Mouse (Mus musculus) CH12.LX (cell line): ENCODE measurements around the gene Nab1. TPM values are rescaled to one million over a fixed set of nuclear protein-coding genes. Genes with fewer than 3 reads are reported as not detected.

Source experiments
- DNase-seq: peaks from one replicate; pipeline ENCODE4 v3.0.0-alpha.2; 2013; ENCODE audit errors: extremely low read depth
- H3K27ac ChIP-seq: 2 replicates; pipeline ENCODE4 v1.5.1; 2012; ENCODE audit warnings: low read depth, mild to moderate bottlenecking, control low read depth, moderate library complexity; ENCODE audit not compliant: insufficient read depth
- H3K27me3 ChIP-seq: replicated peaks from 2 replicates; pipeline ENCODE3; 2012; ENCODE audit warnings: inconsistent platforms
- H3K36me3 ChIP-seq, 2 experiments: replicated peaks in 1 of 2; 2 replicates each; pipeline versions ENCODE3 to v1.6.1; 2012; ENCODE audit warnings: inconsistent platforms in 1 of 2, low read length in 1 of 2, mild to moderate bottlenecking in 1 of 2, mixed read lengths in 1 of 2, moderate library complexity in 1 of 2; ENCODE audit not compliant: control insufficient read depth in 1 of 2, insufficient read depth in 1 of 2
- H3K4me1 ChIP-seq, 2 experiments: 2 replicates each; pipeline ENCODE4 v1.6.1; 2012; ENCODE audit warnings: inconsistent platforms in 1 of 2, moderate library complexity in 1 of 2; ENCODE audit not compliant: insufficient read depth in 2 of 2, control insufficient read depth in 1 of 2
- H3K4me2 ChIP-seq: 2 replicates; pipeline ENCODE4 v1.6.1; 2012; ENCODE audit warnings: low read depth, mild to moderate bottlenecking, control low read depth; ENCODE audit not compliant: poor library complexity, insufficient read depth, severe bottlenecking
- H3K4me3 ChIP-seq, 3 experiments: fragments of 150-350 bp in 1 of 3; sonication (generic) in 1 of 3; replicated peaks in 1 of 3; 2 replicates each; pipeline versions ENCODE3 to v1.5.1; 2011 to 2012; ENCODE audit warnings: low read depth in 2 of 3, low read length in 2 of 3, mild to moderate bottlenecking in 2 of 3, moderate library complexity in 2 of 3, control low read depth in 1 of 3, improper control_type of control experiment in 1 of 3, inconsistent platforms in 1 of 3, mixed read lengths in 1 of 3; ENCODE audit not compliant: poor library complexity in 1 of 3
- H3K79me2 ChIP-seq: replicated peaks from 2 replicates; pipeline ENCODE4 v1.6.1; 2012; ENCODE audit warnings: mild to moderate bottlenecking, moderate library complexity; ENCODE audit not compliant: control insufficient read depth, poor library complexity, insufficient read depth, severe bottlenecking; ENCODE audit errors: extremely low read depth
- H3K9ac ChIP-seq: 2 replicates; pipeline ENCODE4 v1.6.1; 2012; ENCODE audit warnings: low read depth, mild to moderate bottlenecking, control low read depth, moderate library complexity; ENCODE audit not compliant: insufficient read depth
- H3K9me3 ChIP-seq: replicated peaks from 2 replicates; pipeline ENCODE3; 2012; ENCODE audit warnings: low read length, inconsistent platforms, mixed read lengths
- BHLHE40 ChIP-seq: IDR thresholded peaks from 2 replicates; pipeline ENCODE4 v1.6.1; 2011; ENCODE audit warnings: mild to moderate bottlenecking, low read depth, low read length, improper control_type of control experiment
- CHD1 ChIP-seq: IDR thresholded peaks from 2 replicates; pipeline ENCODE4 v1.6.1; 2012; ENCODE audit warnings: low read depth, low read length, improper control_type of control experiment, inconsistent platforms
- CHD2 ChIP-seq: IDR thresholded peaks from 2 replicates; pipeline ENCODE4 v1.6.1; 2011; ENCODE audit warnings: low read length, improper control_type of control experiment
- CTCF ChIP-seq, 2 experiments: IDR thresholded peaks in 1 of 2; conservative IDR thresholded peaks in 1 of 2; 2 replicates each; pipeline ENCODE4 v1.5.1; 2011 to 2012; ENCODE audit warnings: low read depth in 2 of 2, low read length in 2 of 2, improper control_type of control experiment in 1 of 2, inconsistent platforms in 1 of 2, mild to moderate bottlenecking in 1 of 2, moderate library complexity in 1 of 2
- E2F4 ChIP-seq: IDR thresholded peaks from 2 replicates; pipeline ENCODE4 v1.6.1; 2011; ENCODE audit warnings: low read depth, low read length, improper control_type of control experiment; ENCODE audit not compliant: insufficient replicate concordance
- ELF1 ChIP-seq: IDR thresholded peaks from 2 replicates; pipeline ENCODE4 v1.6.1; 2014; ENCODE audit warnings: low read depth, mild to moderate bottlenecking, inconsistent platforms, low read length, improper control_type of control experiment
- EP300 ChIP-seq: IDR thresholded peaks from 2 replicates; pipeline ENCODE4 v1.6.1; 2011; ENCODE audit warnings: low read length, improper control_type of control experiment
- ETS1 ChIP-seq: conservative IDR thresholded peaks from 2 replicates; pipeline ENCODE4 v1.6.1; 2012; ENCODE audit warnings: low read depth, mild to moderate bottlenecking, inconsistent platforms, low read length, improper control_type of control experiment, moderate library complexity
- GABPA ChIP-seq: IDR thresholded peaks from 2 replicates; pipeline ENCODE4 v1.6.1; 2012; ENCODE audit warnings: low read depth, low read length, improper control_type of control experiment, inconsistent platforms; ENCODE audit not compliant: insufficient replicate concordance
- HCFC1 ChIP-seq: IDR thresholded peaks from 2 replicates; pipeline ENCODE4 v1.6.1; 2012; ENCODE audit warnings: low read depth, mild to moderate bottlenecking, inconsistent platforms, low read length, improper control_type of control experiment
- IRF4 ChIP-seq: IDR thresholded peaks from 2 replicates; pipeline ENCODE4 v1.6.1; 2014; ENCODE audit warnings: low read depth, mild to moderate bottlenecking, inconsistent platforms, low read length, improper control_type of control experiment
- JUN ChIP-seq: IDR thresholded peaks from 2 replicates; pipeline ENCODE4 v1.6.1; 2011; ENCODE audit warnings: low read depth, mild to moderate bottlenecking, low read length, improper control_type of control experiment, moderate library complexity; ENCODE audit not compliant: insufficient read depth
- JUND ChIP-seq: conservative IDR thresholded peaks from 2 replicates; pipeline ENCODE4 v1.6.1; 2011; ENCODE audit warnings: low read depth, low read length, improper control_type of control experiment
- KAT2A ChIP-seq: IDR thresholded peaks from 2 replicates; pipeline ENCODE4 v1.6.1; 2012; ENCODE audit warnings: low read length, improper control_type of control experiment, inconsistent platforms; ENCODE audit not compliant: insufficient replicate concordance
- MAFK ChIP-seq: IDR thresholded peaks from 2 replicates; pipeline ENCODE4 v1.6.1; 2011; ENCODE audit warnings: low read length, improper control_type of control experiment; ENCODE audit not compliant: insufficient replicate concordance
- MAX ChIP-seq: IDR thresholded peaks from 2 replicates; pipeline ENCODE4 v1.6.1; 2011; ENCODE audit warnings: low read length, improper control_type of control experiment
- MAZ ChIP-seq: IDR thresholded peaks from 2 replicates; pipeline ENCODE4 v1.6.1; 2012; ENCODE audit warnings: low read depth, mild to moderate bottlenecking, inconsistent platforms, low read length, improper control_type of control experiment, moderate library complexity
- MEF2A ChIP-seq: IDR thresholded peaks from 2 replicates; pipeline ENCODE4 v1.6.1; 2014; ENCODE audit warnings: low read depth, mild to moderate bottlenecking, inconsistent platforms, low read length, improper control_type of control experiment, borderline replicate concordance
- MXI1 ChIP-seq: IDR thresholded peaks from 2 replicates; pipeline ENCODE4 v1.6.1; 2011; ENCODE audit warnings: mild to moderate bottlenecking, low read depth, low read length, improper control_type of control experiment
- MYC ChIP-seq: IDR thresholded peaks from 2 replicates; pipeline ENCODE4 v1.6.1; 2011; ENCODE audit warnings: low read depth, mild to moderate bottlenecking, improper control_type of control experiment, low read length
- NELFE ChIP-seq: IDR thresholded peaks from 2 replicates; pipeline ENCODE4 v1.6.1; 2011; ENCODE audit warnings: low read depth, low read length, improper control_type of control experiment
- NRF1 ChIP-seq: IDR thresholded peaks from 2 replicates; pipeline ENCODE4 v1.6.1; 2014; ENCODE audit warnings: low read depth, mild to moderate bottlenecking, inconsistent platforms, low read length, improper control_type of control experiment, moderate library complexity
- PAX5 ChIP-seq: IDR thresholded peaks from 2 replicates; pipeline ENCODE4 v1.6.1; 2012; ENCODE audit warnings: low read length, inconsistent platforms, mixed read lengths
- POLR2A ChIP-seq: IDR thresholded peaks from 2 replicates; pipeline ENCODE4 v1.6.1; 2011; ENCODE audit warnings: low read depth, mild to moderate bottlenecking, improper control_type of control experiment, low read length
- POLR2AphosphoS2 ChIP-seq: IDR thresholded peaks from 2 replicates; pipeline ENCODE4 v1.6.1; 2011; ENCODE audit warnings: low read depth, low read length, improper control_type of control experiment
- RAD21 ChIP-seq: IDR thresholded peaks from 2 replicates; pipeline ENCODE4 v1.6.1; 2011; ENCODE audit warnings: low read depth, mild to moderate bottlenecking, low read length, improper control_type of control experiment, moderate library complexity
- RCOR1 ChIP-seq: conservative IDR thresholded peaks from 2 replicates; pipeline ENCODE4 v1.6.1; 2012; ENCODE audit warnings: low read depth, mild to moderate bottlenecking, inconsistent platforms, low read length, improper control_type of control experiment
- SIN3A ChIP-seq: IDR thresholded peaks from 2 replicates; pipeline ENCODE4 v1.6.1; 2012; ENCODE audit warnings: low read length, improper control_type of control experiment, inconsistent platforms
- SMC3 ChIP-seq: IDR thresholded peaks from 2 replicates; pipeline ENCODE4 v1.6.1; 2011; ENCODE audit warnings: low read depth, low read length, improper control_type of control experiment
- TBP ChIP-seq: conservative IDR thresholded peaks from 2 replicates; pipeline ENCODE4 v1.6.1; 2011; ENCODE audit warnings: low read depth, low read length, improper control_type of control experiment
- TCF12 ChIP-seq: IDR thresholded peaks from 2 replicates; pipeline ENCODE4 v1.6.1; 2014; ENCODE audit warnings: low read depth, mild to moderate bottlenecking, inconsistent platforms, low read length, improper control_type of control experiment
- UBTF ChIP-seq: IDR thresholded peaks from 2 replicates; pipeline ENCODE4 v1.6.1; 2012; ENCODE audit warnings: low read depth, mild to moderate bottlenecking, inconsistent platforms, low read length, improper control_type of control experiment, moderate library complexity
- USF1 ChIP-seq: IDR thresholded peaks from 2 replicates; pipeline ENCODE4 v1.6.1; 2014; ENCODE audit warnings: low read depth, mild to moderate bottlenecking, inconsistent platforms, low read length, improper control_type of control experiment
- USF2 ChIP-seq: conservative IDR thresholded peaks from 2 replicates; pipeline ENCODE4 v1.6.1; 2011; ENCODE audit warnings: low read depth, low read length, improper control_type of control experiment
- ZC3H11A ChIP-seq: IDR thresholded peaks from 2 replicates; pipeline ENCODE4 v1.6.1; 2012; ENCODE audit warnings: low read depth, mild to moderate bottlenecking, inconsistent platforms, low read length, improper control_type of control experiment
- ZKSCAN1 ChIP-seq: IDR thresholded peaks from 2 replicates; pipeline ENCODE4 v1.6.1; 2012; ENCODE audit warnings: low read depth, inconsistent platforms, low read length, improper control_type of control experiment, borderline replicate concordance
- ZMIZ1 ChIP-seq: IDR thresholded peaks from 2 replicates; pipeline ENCODE4 v1.6.1; 2012; ENCODE audit warnings: low read depth, mild to moderate bottlenecking, inconsistent platforms, low read length, improper control_type of control experiment
- ZNF384 ChIP-seq: IDR thresholded peaks from 2 replicates; pipeline ENCODE4 v1.6.1; 2012; ENCODE audit warnings: low read depth, low read length, improper control_type of control experiment, inconsistent platforms
- dilution Hi-C: fragments of 300-500 bp; cut with MboI; formaldehyde crosslinking; loops from 2 replicates; pipeline ENCODE4 v1.14.3; 2020; ENCODE audit warnings: low sequenced_read_pairs; ENCODE audit not compliant: extremely low pct_unique_long_range_greater_than_20kb, extremely low pct_ligation_motif_present
- in situ Hi-C: fragments of 300-500 bp; cut with MboI; formaldehyde crosslinking; loops from 3 replicates; pipeline ENCODE4 v1.14.3; 2019; ENCODE audit warnings: low sequenced_read_pairs, low pct_ligation_motif_present, low pct_unique_long_range_greater_than_20kb, mixed read lengths
- polyA plus RNA-seq: library from polyadenylated mRNA; unstranded; fragments of >175 nt; gene quantifications from 2 replicates; pipeline ENCODE4 v1.2.1, GENCODE M21; 2012; ENCODE audit warnings: low read depth; ENCODE audit not compliant: insufficient read length
- total RNA-seq, 2 experiments: library from RNA; depleted of rRNA; stranded (reverse); fragments of 300-350 nt in 1 of 2; fragments of >200 nt in 1 of 2; gene quantifications; 2 replicates each; pipeline ENCODE4 v1.2.3; 2012 to 2014

Gene Nab1
- total and polyA plus RNA-seq, 3 experiments = 13.8 to 18.9 (median 18.7) TPM

DNA sequence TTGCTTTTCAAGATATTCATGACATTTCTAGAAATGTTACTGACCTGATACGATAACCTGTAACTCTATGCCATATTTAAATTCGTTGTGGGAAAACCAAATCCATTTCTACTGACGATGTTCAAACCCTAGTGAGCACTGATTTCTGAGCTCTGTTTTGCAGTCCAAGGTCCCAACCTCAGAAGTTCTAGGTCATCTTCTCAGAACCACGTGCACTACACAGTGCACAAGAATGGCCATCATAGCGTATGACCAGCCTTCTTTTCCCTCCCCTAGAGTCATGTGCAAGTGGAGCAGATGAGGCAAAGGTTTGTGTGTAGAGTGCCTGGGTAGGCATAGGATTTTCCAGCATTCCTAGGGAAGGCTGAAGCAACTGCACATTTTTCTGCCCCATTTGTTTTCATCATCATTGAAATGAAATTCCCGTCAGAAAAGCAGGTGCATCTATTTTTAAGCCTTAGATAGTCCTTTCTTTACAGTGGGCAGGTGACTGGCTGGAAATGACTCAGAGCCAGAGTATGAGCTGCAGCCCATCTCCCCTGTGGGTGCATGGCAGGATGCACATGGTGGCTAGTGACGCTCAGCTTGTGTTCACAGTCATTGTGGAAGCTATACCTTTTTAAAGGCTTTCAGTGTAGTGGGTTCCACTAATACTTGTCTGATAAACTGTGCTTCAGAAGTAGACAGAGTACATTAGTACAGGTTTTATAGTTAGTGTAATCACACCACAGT is 81.2 kb downstream of the Nab1 start:
- dilution Hi-C loops (no loop called here), in situ Hi-C loops (no loop called here)
- H3K36me3 ChIP-seq = no peaks in the 10 kb centered on the region
- TF ChIP-seq ELF1 = no peak
- TF ChIP-seq UBTF = no peak
- peak; percentile 87 for TF ChIP-seq MYC
- TF ChIP-seq MAZ = 0 out of 2 replicates have a peak, but pooled peaks have one; percentile 43
- TF ChIP-seq EP300 = peak; percentile 98
- TF ChIP-seq E2F4 = no peak
- no peak for TF ChIP-seq ZKSCAN1
- TF ChIP-seq CTCF (conservative IDR thresholded peaks at IDR 0.05 in 1 of 2, IDR thresholded peaks at IDR 0.05 in 1 of 2; ENCODE audit: low read depth in 2 of 2, low read length in 2 of 2) = no peak
- TF ChIP-seq MXI1 = peak; percentile 64; the same call in 1 of the 2 replicates
- no peak for TF ChIP-seq USF2
- TF ChIP-seq POLR2A = no peak
- peak; percentile 98 for TF ChIP-seq BHLHE40
- TF ChIP-seq PAX5 = no peak
- TF ChIP-seq ZMIZ1 = no peak
- no peak for TF ChIP-seq ZNF384
- peak; percentile 44; the same call in 1 of the 2 replicates for TF ChIP-seq MAFK
- no peak for TF ChIP-seq GABPA
- TF ChIP-seq KAT2A = no peak
- peak; percentile 68; the same call in 1 of the 2 replicates for TF ChIP-seq MAX
- TF ChIP-seq USF1 = no peak
- peak; percentile 82 for TF ChIP-seq SIN3A
- TF ChIP-seq ETS1 = peak; percentile 94
- TF ChIP-seq NRF1 = no peak
- no peak; the same call in 1 of the 2 replicates for TF ChIP-seq HCFC1
- TF ChIP-seq MEF2A = peak; percentile 95
- peak; percentile 87 for TF ChIP-seq JUN
- peak; percentile 94 for TF ChIP-seq IRF4
- TF ChIP-seq TBP = peak; percentile 32; the same call in 1 of the 2 replicates
- TF ChIP-seq CHD1 = no peak
- TF ChIP-seq ZC3H11A = no peak
- 0 out of 2 replicates have a peak, but pooled peaks have one; percentile 8 for TF ChIP-seq SMC3
- TF ChIP-seq RAD21 = no peak; the same call in none of the 2 replicates
- peak; percentile 80 for TF ChIP-seq CHD2
- TF ChIP-seq RCOR1 = 0 out of 2 replicates have a peak, but pooled peaks have one; percentile 59
- TF ChIP-seq NELFE = no peak
- peak; percentile 89 for TF ChIP-seq JUND
- no peak for TF ChIP-seq POLR2AphosphoS2
- peak; percentile 98 for TF ChIP-seq TCF12
- H3K4me1 ChIP-seq = peaks cover 8 to 35% of the 10 kb centered on the region in 2 experiments; a peak in 3 of 4 replicates
- no peak overlapping the region for H3K4me2 ChIP-seq
- no peaks in the 10 kb centered on the region for H3K27me3 ChIP-seq
- H3K79me2 ChIP-seq = no peaks in the 10 kb centered on the region
- peak; percentile 81 for DNase-seq
- no peaks in the 10 kb centered on the region for H3K9me3 ChIP-seq
- H3K9ac ChIP-seq = no peak overlapping the region
- no peak overlapping the region for H3K27ac ChIP-seq
- H3K4me3 ChIP-seq = no peak overlapping the region
